Mouse (Mus musculus) stomach, embryonic 14.5 days (tissue): ENCODE measurements around the gene Il1rapl1. TPM values are rescaled to one million over a fixed set of nuclear protein-coding genes. Genes with fewer than 3 reads are reported as not detected.

Experiments used
- ATAC-seq: fragments of 200-750 bp; cut with Nextera tagmentation; 2 replicates; pipeline ENCODE4 v1.8.0; 2017; ENCODE audit warnings: low read depth, moderate TSS enrichment; ENCODE audit not compliant: insufficient number of reproducible peaks, insufficient read depth, low FRiP score
- H3K27ac ChIP-seq: fragments of 300-500 bp; sonication (generic); 2 replicates; pipeline ENCODE4 v1.5.1; 2014; ENCODE audit warnings: mild to moderate bottlenecking, low read length, moderate library complexity, mixed read lengths
- H3K27me3 ChIP-seq: fragments of 300-500 bp; sonication (generic); 2 replicates; pipeline ENCODE4 v1.6.1; 2014; ENCODE audit warnings: low read length, control low read depth, mixed read lengths; ENCODE audit not compliant: control insufficient read depth, insufficient read depth
- H3K36me3 ChIP-seq: fragments of 300-500 bp; sonication (generic); 2 replicates; pipeline ENCODE4 v1.6.1; 2014; ENCODE audit warnings: mild to moderate bottlenecking, control low read depth, low read length, moderate library complexity, mixed read lengths; ENCODE audit not compliant: control insufficient read depth, insufficient read depth
- H3K4me1 ChIP-seq: fragments of 300-500 bp; sonication (generic); 2 replicates; pipeline ENCODE4 v1.6.1; 2014; ENCODE audit warnings: low read length, control low read depth, mixed read lengths; ENCODE audit not compliant: control insufficient read depth, insufficient read depth
- H3K4me2 ChIP-seq: fragments of 300-500 bp; sonication (generic); replicated peaks from 2 replicates; pipeline ENCODE4 v1.6.1; 2014; ENCODE audit warnings: low read depth, low read length, control low read depth
- H3K4me3 ChIP-seq: fragments of 300-500 bp; sonication (generic); 2 replicates; pipeline ENCODE4 v1.5.1; 2014; ENCODE audit warnings: low read depth, low read length, control low read depth
- H3K9ac ChIP-seq: fragments of 300-500 bp; sonication (generic); replicated peaks from 2 replicates; pipeline ENCODE4 v1.6.1; 2014; ENCODE audit warnings: low read depth, mild to moderate bottlenecking, control low read depth, low read length, moderate library complexity, mixed read lengths
- H3K9me3 ChIP-seq: fragments of 300-500 bp; sonication (generic); 2 replicates; pipeline ENCODE4 v1.6.1; 2016; ENCODE audit warnings: low read depth, low read length, control low read depth; ENCODE audit not compliant: control insufficient read depth
- WGBS: fragments of 180-500 bp; shearing (Covaris S2); extraction: QIAGEN DNeasy Blood & Tissue Kit; methylation state at CpG from one replicate; pipeline ENCODE4 v1.1.7; 2014; 5-methylcytosine and 5-hydroxymethylcytosine counted together
- polyA plus RNA-seq: library from polyadenylated mRNA; unstranded; fragments of >200 nt; fragmentation: Nextera tagmentation; extraction: Ambion mirVana; gene quantifications from 2 replicates; pipeline ENCODE4 v1.2.1, GENCODE M21; 2014

Gene Il1rapl1
- polyA plus RNA-seq, 1 experiment from 2014 or later, result 4.2 TPM

DNA sequence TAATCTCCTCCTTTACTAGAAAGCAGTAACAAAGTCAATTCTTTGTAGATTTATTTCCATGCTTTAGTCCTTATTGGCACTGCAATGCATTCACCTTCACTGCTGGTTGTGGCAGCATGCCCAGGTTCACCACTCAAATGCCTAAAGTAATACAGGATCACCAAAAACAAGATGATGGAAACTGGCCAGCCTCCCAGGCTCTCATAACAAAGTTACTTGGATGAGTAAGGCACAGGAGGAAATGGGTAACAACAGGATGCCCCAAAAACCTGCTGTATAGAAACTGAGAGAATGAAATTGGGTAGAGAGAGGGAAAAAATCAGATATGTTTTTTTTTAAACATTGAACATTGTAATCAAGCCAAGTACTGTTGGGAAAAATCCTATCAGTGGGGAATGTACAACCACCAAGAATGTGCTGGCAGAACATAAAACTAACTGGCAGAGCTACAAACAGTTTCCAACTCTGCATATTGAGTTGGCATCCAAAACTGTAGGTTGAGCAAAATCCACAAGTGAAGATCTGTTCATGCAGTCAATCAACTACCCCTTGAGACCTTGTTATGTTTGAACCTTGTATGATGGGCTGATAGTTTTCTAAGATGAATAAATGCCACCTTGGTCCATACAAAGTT lies 21.4 kb downstream of the Il1rapl1 start:
- no peak overlapping the region for H3K9ac ChIP-seq
- no peaks in the 10 kb centered on the region for H3K27me3 ChIP-seq
- no peaks in the 10 kb centered on the region for H3K4me1 ChIP-seq
- H3K27ac ChIP-seq, result no peak overlapping the region
- no peak for ATAC-seq
- no peak overlapping the region for H3K4me2 ChIP-seq
- H3K9me3 ChIP-seq, result no peaks in the 10 kb centered on the region
- H3K36me3 ChIP-seq, result no peaks in the 10 kb centered on the region
- H3K4me3 ChIP-seq, result no peak overlapping the region

DNA sequence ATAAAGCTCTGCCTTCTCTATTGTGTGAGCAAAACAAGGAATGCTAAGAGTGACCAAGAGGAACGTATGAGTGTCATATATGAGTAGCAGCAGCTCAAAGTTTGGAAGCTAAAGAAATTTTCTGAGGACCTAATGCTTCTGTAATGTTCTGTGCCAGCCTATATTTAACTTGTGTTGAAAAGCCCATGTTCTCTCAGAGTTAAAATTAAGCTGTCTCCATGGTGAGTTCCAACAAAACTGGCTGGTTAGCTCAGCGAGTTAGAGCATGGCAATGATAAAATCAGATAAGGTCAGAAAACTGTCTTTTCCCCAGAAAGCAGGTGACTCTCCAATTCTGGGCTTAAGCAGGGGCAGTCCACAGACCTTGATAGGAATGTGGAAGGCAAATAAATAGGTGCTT lies 25.6 kb downstream of the Il1rapl1 start:
- Histone ChIP-seq H3K9ac (no peak overlapping the region), H3K4me1 (no peaks in the 10 kb centered on the region), H3K36me3 (no peaks in the 10 kb centered on the region), H3K4me2 (no peak overlapping the region), H3K27me3 (no peaks in the 10 kb centered on the region), H3K4me3 (no peak overlapping the region), H3K27ac (no peak overlapping the region), H3K9me3 (no peaks in the 10 kb centered on the region)
- ATAC-seq, result no peak
- WGBS, result 54% methylated on average over 2 of the region's 2 CpGs

DNA sequence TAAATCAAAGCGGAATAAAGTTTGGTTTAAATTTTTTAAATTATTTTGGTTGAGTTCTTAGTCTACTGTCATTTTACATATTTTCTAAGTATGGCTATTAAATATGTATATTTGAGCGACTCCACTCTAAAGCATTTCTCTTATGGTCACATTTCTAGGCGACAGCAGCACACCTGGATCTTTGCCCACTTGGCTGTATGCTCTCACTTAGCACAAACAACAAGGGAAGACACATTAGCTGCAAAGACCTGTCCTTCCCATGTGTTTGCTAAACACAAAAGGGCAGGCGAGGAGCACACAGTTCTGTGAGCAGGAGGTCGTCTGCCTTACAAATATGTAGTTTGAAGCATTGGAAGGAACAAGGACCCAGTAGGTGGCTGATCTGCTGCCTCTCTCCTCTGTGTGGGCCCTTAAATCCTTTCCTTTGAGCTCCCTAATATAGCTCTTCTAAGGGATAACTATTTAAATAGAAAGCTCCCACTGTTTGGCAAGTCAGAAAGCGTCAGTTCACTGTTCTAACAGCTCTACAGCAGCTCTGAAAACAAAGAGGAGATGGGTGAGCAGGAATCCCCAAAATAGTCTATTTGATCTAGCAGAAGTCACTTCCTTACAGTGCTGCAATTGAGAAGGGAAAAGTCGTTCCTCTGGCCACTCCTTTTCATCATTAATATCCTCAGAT lies 42.6 kb downstream of the Il1rapl1 start:
- no peaks in the 10 kb centered on the region for H3K4me1 ChIP-seq
- H3K27me3 ChIP-seq, result no peaks in the 10 kb centered on the region
- H3K27ac ChIP-seq, result no peak overlapping the region
- H3K4me2 ChIP-seq, result no peak overlapping the region
- H3K4me3 ChIP-seq, result no peak overlapping the region
- H3K9ac ChIP-seq, result no peak overlapping the region
- ATAC-seq, result no peak
- no peaks in the 10 kb centered on the region for H3K36me3 ChIP-seq
- no peaks in the 10 kb centered on the region for H3K9me3 ChIP-seq
- WGBS, result 44% methylated on average over 7 of the region's 7 CpGs

DNA sequence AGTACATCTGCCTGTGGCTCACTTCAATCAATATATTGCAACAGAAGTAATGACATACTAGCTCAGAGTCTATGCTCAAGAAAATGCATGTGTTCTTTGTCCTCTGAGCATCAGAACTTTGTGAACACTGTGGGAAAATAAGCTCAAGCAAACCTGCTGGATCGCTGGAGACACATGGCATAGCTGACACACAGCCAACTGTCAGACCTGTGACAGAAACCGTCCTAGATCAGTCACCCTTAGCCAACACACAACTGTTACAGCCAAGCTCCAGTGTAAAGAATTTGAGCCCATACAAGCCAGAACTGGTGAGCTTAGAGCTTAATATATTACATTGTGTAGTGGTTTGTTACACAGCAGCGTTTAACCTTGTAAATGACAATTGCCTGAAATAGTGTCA lies 45.1 kb downstream of the Il1rapl1 start:
- no peaks in the 10 kb centered on the region for H3K27me3 ChIP-seq
- H3K4me2 ChIP-seq, result no peak overlapping the region
- H3K9me3 ChIP-seq, result no peaks in the 10 kb centered on the region
- H3K36me3 ChIP-seq, result no peaks in the 10 kb centered on the region
- 72% methylated on average over 3 of the region's 3 CpGs for WGBS
- H3K9ac ChIP-seq, result no peak overlapping the region
- H3K4me1 ChIP-seq, result no peaks in the 10 kb centered on the region
- ATAC-seq, result no peak
- H3K4me3 ChIP-seq, result no peak overlapping the region
- H3K27ac ChIP-seq, result no peak overlapping the region

DNA sequence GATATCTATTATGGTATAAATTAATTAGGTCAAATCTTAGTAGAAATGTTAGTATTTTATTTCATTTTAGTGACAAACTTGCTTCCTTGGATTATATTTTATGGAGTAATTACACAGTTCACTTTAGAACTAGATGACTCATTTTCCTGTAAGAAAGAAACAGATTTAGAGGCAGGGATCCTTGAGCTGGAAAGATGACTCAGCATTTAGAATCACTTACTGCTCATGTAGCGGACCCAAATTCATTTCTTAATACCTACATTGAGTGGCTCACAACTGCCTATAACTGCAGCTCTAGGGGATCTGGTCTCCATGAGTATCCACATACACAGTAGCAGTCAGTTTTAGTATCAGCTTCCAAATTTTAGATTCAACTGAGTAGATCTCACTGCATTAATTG lies 71.9 kb downstream of the Il1rapl1 start:
- H3K9me3 ChIP-seq, result no peaks in the 10 kb centered on the region
- no peak overlapping the region for H3K27ac ChIP-seq
- no peaks in the 10 kb centered on the region for H3K4me1 ChIP-seq
- no peak overlapping the region for H3K4me2 ChIP-seq
- H3K9ac ChIP-seq, result no peak overlapping the region
- no peaks in the 10 kb centered on the region for H3K36me3 ChIP-seq
- WGBS, result 90% methylated on average over 1 of the region's 1 CpGs
- H3K4me3 ChIP-seq, result no peak overlapping the region
- ATAC-seq, result no peak
- H3K27me3 ChIP-seq, result no peaks in the 10 kb centered on the region

DNA sequence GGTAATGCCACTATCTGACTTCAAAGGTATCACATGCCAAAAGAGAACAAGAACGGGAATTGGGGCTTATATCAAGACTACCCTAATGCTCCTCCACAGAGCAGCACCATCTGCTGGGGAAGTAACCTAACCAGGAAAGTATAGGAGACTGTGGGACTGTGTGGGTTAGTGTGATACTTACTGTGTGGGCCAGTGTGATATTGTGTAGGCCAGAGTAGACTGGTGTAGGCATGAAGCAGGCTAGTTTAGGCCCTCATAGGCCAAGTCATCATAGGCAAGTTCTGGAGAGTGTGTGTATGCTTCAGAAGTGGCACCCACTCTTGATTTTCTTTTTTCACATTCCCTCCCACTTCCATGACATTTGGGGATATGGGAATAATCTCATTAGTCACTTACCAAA lies 76.5 kb downstream of the Il1rapl1 start:
- Histone ChIP-seq H3K4me2 (no peak overlapping the region), H3K4me3 (no peak overlapping the region), H3K27me3 (no peaks in the 10 kb centered on the region), H3K9ac (no peak overlapping the region), H3K36me3 (no peaks in the 10 kb centered on the region), H3K27ac (no peak overlapping the region), H3K9me3 (no peaks in the 10 kb centered on the region), H3K4me1 (no peaks in the 10 kb centered on the region)
- 65% methylated on average over 1 of the region's 1 CpGs for WGBS
- ATAC-seq, result no peak

DNA sequence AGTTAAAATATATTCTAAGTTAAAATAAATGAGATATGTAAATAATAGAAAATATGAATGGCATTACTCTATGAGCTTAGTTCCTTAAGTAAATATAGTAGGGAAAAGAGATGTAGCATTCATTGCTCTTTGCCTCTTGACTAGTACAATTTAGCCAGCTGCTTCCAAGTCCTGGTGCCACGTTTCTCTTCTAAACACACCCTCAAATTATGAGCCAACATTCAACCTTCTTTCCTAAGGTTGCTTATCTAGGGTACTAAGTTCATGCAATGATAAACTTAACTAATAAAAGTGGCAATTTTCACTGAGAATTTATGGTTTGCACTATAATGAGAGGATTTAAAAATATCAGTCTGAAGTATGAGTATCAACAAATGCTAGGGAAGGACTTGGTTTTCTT lies 218.3 kb downstream of the Il1rapl1 start:
- Histone ChIP-seq H3K4me3 (no peak overlapping the region), H3K4me2 (no peak overlapping the region), H3K9me3 (no peaks in the 10 kb centered on the region), H3K36me3 (no peaks in the 10 kb centered on the region), H3K4me1 (no peaks in the 10 kb centered on the region), H3K9ac (no peak overlapping the region), H3K27me3 (no peaks in the 10 kb centered on the region), H3K27ac (no peak overlapping the region)
- WGBS, result 67% methylated on average over 1 of the region's 1 CpGs
- ATAC-seq, result no peak

DNA sequence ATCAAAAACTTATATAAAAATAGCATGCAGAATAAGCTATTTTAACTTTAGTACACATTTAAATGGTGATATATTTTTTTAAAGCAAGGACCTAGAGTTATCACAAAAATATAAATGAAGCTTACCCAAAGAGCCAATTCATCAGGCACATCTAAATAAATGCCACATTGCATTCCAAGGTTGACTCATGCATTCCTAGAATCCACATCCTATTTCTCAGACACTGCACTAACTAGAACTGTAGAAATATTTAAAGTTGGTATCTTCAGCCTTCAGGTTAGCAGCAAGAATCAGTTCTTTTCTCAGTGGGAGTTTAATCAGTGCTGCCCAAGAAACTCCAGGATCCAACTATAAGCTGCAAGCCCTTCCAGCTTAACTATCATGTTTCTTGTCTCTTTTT lies 223.5 kb downstream of the Il1rapl1 start:
- no peaks in the 10 kb centered on the region for H3K9me3 ChIP-seq
- no peaks in the 10 kb centered on the region for H3K36me3 ChIP-seq
- H3K4me2 ChIP-seq, result no peak overlapping the region
- no peaks in the 10 kb centered on the region for H3K27me3 ChIP-seq
- no peak overlapping the region for H3K4me3 ChIP-seq
- H3K9ac ChIP-seq, result no peak overlapping the region
- H3K27ac ChIP-seq, result no peak overlapping the region
- ATAC-seq, result no peak
- no peaks in the 10 kb centered on the region for H3K4me1 ChIP-seq

DNA sequence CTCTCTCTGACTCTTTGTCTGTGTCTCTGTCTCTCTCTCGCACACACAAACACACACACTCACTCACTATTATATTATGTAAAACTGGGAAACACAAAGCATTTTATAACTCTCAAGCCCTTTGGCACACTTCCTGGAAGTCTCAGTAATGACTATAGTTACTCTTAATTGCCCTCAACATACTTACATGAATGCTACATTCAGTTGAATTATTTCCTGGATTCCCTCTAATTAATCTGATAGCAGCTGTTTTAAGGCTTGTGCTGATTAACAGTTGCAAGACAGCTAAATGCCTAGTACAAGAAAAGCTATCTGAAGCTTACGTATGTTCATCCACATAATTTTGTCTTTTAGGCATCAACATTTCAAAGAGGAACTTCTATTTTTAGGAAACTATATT lies 261.3 kb downstream of the Il1rapl1 start:
- Histone ChIP-seq H3K36me3 (no peaks in the 10 kb centered on the region), H3K9ac (no peak overlapping the region), H3K27me3 (no peaks in the 10 kb centered on the region), H3K9me3 (no peaks in the 10 kb centered on the region), H3K4me1 (no peaks in the 10 kb centered on the region), H3K4me2 (no peak overlapping the region), H3K27ac (no peak overlapping the region), H3K4me3 (no peak overlapping the region)
- 82% methylated on average over 2 of the region's 2 CpGs for WGBS
- ATAC-seq, result no peak
